Mouse (Mus musculus): ENCODE measurements at regions not wholly inside any gene's neighbourhood (a gene's known extent, or its start where the extent isn't known, plus 50 kb on each side); places are given as distances from the start of the nearest gene placed in this dataset.

DNA sequence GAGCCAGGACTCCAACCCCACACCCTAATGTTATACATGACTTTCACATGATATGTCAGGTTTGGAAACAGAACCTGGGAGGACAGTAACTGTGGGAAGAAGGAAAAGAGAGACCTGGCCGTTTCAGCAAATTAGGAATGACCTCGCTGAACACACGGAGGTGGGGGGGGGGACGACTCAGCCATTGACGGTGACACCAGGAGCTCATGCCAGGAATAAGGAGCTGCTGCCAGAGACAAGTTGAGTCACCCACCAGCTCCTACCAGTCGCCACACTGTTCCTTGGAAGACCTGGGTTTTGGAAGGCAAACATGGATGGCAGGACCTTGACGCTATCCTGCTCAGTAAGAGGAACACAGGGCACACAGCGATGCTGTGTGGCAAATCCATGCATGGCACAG lies 364.7 kb downstream of the Sox9 start:
- no peak for TF ChIP-seq CTCF (IDR thresholded peaks at IDR 0.05; ENCODE audit: low read depth, low read length)
- TF ChIP-seq POLR2A (IDR thresholded peaks at IDR 0.05; ENCODE audit: extremely low read depth, insufficient read depth, low read length) = no peak
